Mouse (Mus musculus): ENCODE data around the gene Tead2. TPM values are rescaled to one million over a fixed set of nuclear protein-coding genes. Genes with fewer than 3 reads are reported as not detected.

Tead2 gene
- polyA plus RNA-seq, 1 experiment from 2014 or later, result 5.1 TPM

GRCm38 (mm10) chr7:45257063-45257840 lies 41.7 kb downstream of the Tead2 start:
- DNase-seq (ENCODE audit: low spot score), result no peak

GRCm38 (mm10) chr7:45259281-45259680 lies 43.7 kb downstream of the Tead2 start:
- DNase-seq (ENCODE audit: low spot score), result no peak

DNA sequence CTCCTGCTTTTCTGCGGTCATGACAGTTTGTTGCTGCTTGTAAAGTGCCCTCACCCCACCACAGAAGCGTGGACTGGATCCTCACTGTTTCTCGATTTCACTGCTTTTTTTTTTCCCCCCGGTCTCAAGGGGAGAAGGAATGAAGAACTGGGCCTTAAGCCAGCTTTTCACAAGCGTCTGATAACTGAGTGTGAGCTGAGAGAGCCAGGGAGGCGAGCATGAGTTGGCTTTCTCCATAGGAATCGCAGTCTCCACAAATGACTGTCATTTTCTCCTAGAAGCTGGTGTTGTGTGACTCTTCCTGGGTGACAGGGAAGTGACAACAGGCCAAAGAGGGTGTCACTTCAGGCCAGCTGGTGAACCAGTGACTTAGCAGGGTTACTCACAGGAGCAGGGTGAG lies 46.7 kb downstream of the Tead2 start:
- DNase-seq (ENCODE audit: low spot score), result no peak

- DNase-seq (ENCODE audit: low spot score), result no peak
Observed at GRCm38 (mm10) chr7:45263006-45263607, 47.6 kb downstream of the Tead2 start.

- no peak for DNase-seq (ENCODE audit: low spot score)
Observed at GRCm38 (mm10) chr7:45264348-45264747, 48.8 kb downstream of the Tead2 start.

DNA sequence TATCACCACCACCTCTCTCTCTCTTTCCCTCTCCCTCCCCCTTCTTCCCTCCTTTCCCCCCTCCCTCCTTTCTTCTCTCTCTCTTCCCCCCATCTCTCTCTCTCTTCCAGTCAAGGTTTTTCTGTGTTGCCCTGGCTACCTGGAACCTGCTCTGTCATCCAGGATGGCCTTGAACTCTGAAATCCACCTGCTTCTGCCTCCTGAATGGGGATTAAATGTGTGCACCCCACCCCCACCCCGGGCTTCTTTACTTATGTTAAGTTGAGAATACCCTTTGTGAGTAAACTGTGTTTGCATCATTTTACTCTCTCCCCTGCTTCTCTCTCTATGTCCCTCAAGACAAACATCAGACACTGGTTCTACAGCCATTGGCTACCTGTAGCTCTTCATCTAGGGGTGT lies 50.0 kb downstream of the Tead2 start:
- DNase-seq (ENCODE audit: low spot score), result no peak

DNA sequence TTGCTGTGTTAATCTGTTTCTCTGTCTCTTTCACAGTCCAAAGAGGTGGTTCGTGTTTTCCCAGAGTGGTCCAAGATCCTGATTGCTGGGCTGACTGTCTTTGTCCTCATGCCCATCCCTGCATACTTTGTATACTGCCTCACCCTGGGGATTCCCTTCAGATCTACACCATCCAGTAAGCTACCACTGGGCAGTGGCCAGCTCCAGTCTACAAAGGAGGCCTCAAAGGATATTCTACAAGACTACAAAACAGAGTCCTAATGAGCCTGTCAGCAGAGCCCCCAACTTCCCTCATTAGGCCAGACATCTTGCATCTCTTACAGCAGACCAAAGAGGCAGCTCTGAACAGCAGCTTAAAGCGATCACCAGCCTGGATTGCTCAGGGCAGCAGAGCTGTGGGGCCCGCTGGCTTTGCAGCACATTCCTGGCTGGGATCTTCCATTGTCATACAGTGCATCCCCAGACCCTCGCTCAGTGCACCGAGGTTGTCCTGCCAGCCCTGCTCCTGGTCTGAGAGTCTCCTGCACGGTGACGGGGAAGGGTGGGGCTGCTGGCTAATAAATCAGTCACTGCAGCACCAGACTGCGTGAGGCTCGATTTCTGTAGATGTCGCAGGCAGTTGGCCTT lies 57.3 kb downstream of the Tead2 start:
- DNase-seq (ENCODE audit: low spot score), result no peak

- DNase-seq (ENCODE audit: low spot score), result no peak
Observed at GRCm38 (mm10) chr7:45273672-45274071, 58.1 kb downstream of the Tead2 start.

DNA sequence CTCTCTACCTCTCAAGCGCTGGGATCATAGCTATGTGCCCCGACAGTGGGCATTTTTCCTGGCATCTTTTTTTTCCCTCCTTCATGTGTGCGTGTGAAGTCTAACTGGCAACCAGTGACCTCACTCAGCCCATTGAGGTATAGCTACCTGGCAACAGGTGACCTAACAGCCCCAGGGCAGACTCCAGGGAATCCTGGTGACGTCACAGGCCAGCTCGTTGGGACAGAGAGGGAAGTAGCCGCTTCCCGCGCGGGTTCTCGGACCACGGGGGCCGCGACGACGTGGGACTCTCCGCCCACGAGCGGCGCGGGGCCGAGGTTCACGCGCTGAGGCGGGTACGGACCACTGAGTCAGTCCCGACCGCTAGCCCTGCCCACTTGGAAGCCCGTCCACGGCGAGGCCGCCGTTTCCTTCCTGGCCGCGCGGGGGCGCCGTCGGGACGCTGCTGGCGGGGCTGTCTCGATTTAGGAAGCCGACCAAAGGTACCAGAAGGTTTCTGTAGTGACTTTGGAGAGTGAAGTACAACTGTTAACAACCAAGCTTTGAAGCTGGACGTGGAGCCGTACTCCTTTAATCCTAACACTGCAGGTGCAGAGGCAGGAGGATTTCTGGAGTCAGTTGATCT lies 61.7 kb downstream of the Tead2 start, which contains the start of gene Slc6a21:
TSS of gene Slc6a21 (plus strand) at position 378 of the 625 bp plus-strand sequence.
- peak; percentile 60 for DNase-seq (ENCODE audit: low spot score)

Small RNA genes within 50 kb of the gene (microRNA-seq; reads per million reads assigned to microRNA genes)
- not detected for gene Mir7055 (ENCODE audit: borderline number of aligned reads)

Other genes starting within 250 kb of the Tead2 start
- gene Cpt1c, start 240.9 kb upstream of the Tead2 start, polyA plus RNA-seq (2015; fragmentation: Nextera tagmentation; extraction: Ambion mirVana), result 1.2 and 2.0 TPM in 2 replicates
- gene Prmt1, start 229.2 kb upstream of the Tead2 start, polyA plus RNA-seq (2015; fragmentation: Nextera tagmentation; extraction: Ambion mirVana), result 364 and 365 TPM in 2 replicates
- gene Irf3, start 218.1 kb upstream of the Tead2 start, polyA plus RNA-seq (2015; fragmentation: Nextera tagmentation; extraction: Ambion mirVana), result 138 and 145 TPM in 2 replicates
- gene Bcl2l12, start 217.0 kb upstream of the Tead2 start, polyA plus RNA-seq (2015; fragmentation: Nextera tagmentation; extraction: Ambion mirVana), result 66.6 and 68.8 TPM in 2 replicates
- 19.6 and 20.1 TPM in 2 replicates for gene Scaf1, start 199.4 kb upstream of the Tead2 start, polyA plus RNA-seq (2015; fragmentation: Nextera tagmentation; extraction: Ambion mirVana)
- gene Rras, start 197.8 kb upstream of the Tead2 start, polyA plus RNA-seq (2015; fragmentation: Nextera tagmentation; extraction: Ambion mirVana), result 35.8 and 37.0 TPM in 2 replicates
- 7.6 and 9.0 TPM in 2 replicates for gene Prr12, start 162.9 kb upstream of the Tead2 start, polyA plus RNA-seq (2015; fragmentation: Nextera tagmentation; extraction: Ambion mirVana)
- 84.4 and 86.3 TPM in 2 replicates for gene Nosip, start 153.3 kb upstream of the Tead2 start, polyA plus RNA-seq (2015; fragmentation: Nextera tagmentation; extraction: Ambion mirVana)
- gene Prrg2, start 153.1 kb upstream of the Tead2 start, polyA plus RNA-seq (2015; fragmentation: Nextera tagmentation; extraction: Ambion mirVana), result 9.9 and 10.0 TPM in 2 replicates
- 41.4 and 41.8 TPM in 2 replicates for gene Rcn3, start 123.5 kb upstream of the Tead2 start, polyA plus RNA-seq (2015; fragmentation: Nextera tagmentation; extraction: Ambion mirVana)
- 42.6 and 47.6 TPM in 2 replicates for gene Fcgrt, start 111.9 kb upstream of the Tead2 start, polyA plus RNA-seq (2015; fragmentation: Nextera tagmentation; extraction: Ambion mirVana)
- gene Rps11, start 91.3 kb upstream of the Tead2 start, polyA plus RNA-seq (2015; fragmentation: Nextera tagmentation; extraction: Ambion mirVana), result 2,260 and 2,287 TPM in 2 replicates
- gene Rpl13a, start 87.0 kb upstream of the Tead2 start, polyA plus RNA-seq (2015; fragmentation: Nextera tagmentation; extraction: Ambion mirVana), result 2,581 and 2,590 TPM in 2 replicates
- gene Gm45713, start 79.5 kb upstream of the Tead2 start, polyA plus RNA-seq (2015; fragmentation: Nextera tagmentation; extraction: Ambion mirVana), result 1.5 and 2.2 TPM in 2 replicates
- 21.5 and 24.5 TPM in 2 replicates for gene Flt3l, start 79.3 kb upstream of the Tead2 start, polyA plus RNA-seq (2015; fragmentation: Nextera tagmentation; extraction: Ambion mirVana)
- gene Pih1d1, start 61.5 kb upstream of the Tead2 start, polyA plus RNA-seq (2015; fragmentation: Nextera tagmentation; extraction: Ambion mirVana), result 88.2 and 93.1 TPM in 2 replicates
- 41.6 and 43.3 TPM in 2 replicates for gene Aldh16a1, start 61.2 kb upstream of the Tead2 start, polyA plus RNA-seq (2015; fragmentation: Nextera tagmentation; extraction: Ambion mirVana)
- gene Slc17a7, start 51.8 kb upstream of the Tead2 start, polyA plus RNA-seq (2015; fragmentation: Nextera tagmentation; extraction: Ambion mirVana), result 0.06 TPM in 1 of 2 replicates, not detected in the other
- not detected in 2 replicates for gene Gfy, start 36.2 kb upstream of the Tead2 start, polyA plus RNA-seq (2015; fragmentation: Nextera tagmentation; extraction: Ambion mirVana)
- not detected in 2 replicates for gene Pth2, start 34.8 kb upstream of the Tead2 start, polyA plus RNA-seq (2015; fragmentation: Nextera tagmentation; extraction: Ambion mirVana)
- 0.20 and 0.37 TPM in 2 replicates for gene Ccdc155, start 10.9 kb upstream of the Tead2 start, polyA plus RNA-seq (2015; fragmentation: Nextera tagmentation; extraction: Ambion mirVana)
- 5.1 and 7.6 TPM in 2 replicates for gene Dkkl1, start 3.6 kb upstream of the Tead2 start, polyA plus RNA-seq (2015; fragmentation: Nextera tagmentation; extraction: Ambion mirVana)
- gene Cd37, start 23.4 kb downstream of the Tead2 start, polyA plus RNA-seq (2015; fragmentation: Nextera tagmentation; extraction: Ambion mirVana), result 143 and 146 TPM in 2 replicates
- gene Slc6a16, start 25.3 kb downstream of the Tead2 start, polyA plus RNA-seq (2015; fragmentation: Nextera tagmentation; extraction: Ambion mirVana), result 0.17 TPM in 1 of 2 replicates, not detected in the other
- 0.08 TPM in 1 of 2 replicates, not detected in the other for gene Slc6a21, start 61.8 kb downstream of the Tead2 start, polyA plus RNA-seq (2015; fragmentation: Nextera tagmentation; extraction: Ambion mirVana)
- gene Trpm4, start 118.0 kb downstream of the Tead2 start, polyA plus RNA-seq (2015; fragmentation: Nextera tagmentation; extraction: Ambion mirVana), result 4.9 and 5.2 TPM in 2 replicates
- 0.08 and 0.09 TPM in 2 replicates for gene Hrc, start 119.5 kb downstream of the Tead2 start, polyA plus RNA-seq (2015; fragmentation: Nextera tagmentation; extraction: Ambion mirVana)
- 0.27 and 0.49 TPM in 2 replicates for gene Ppfia3, start 151.3 kb downstream of the Tead2 start, polyA plus RNA-seq (2015; fragmentation: Nextera tagmentation; extraction: Ambion mirVana)
- gene Lin7b, start 154.8 kb downstream of the Tead2 start, polyA plus RNA-seq (2015; fragmentation: Nextera tagmentation; extraction: Ambion mirVana), result 0.49 and 0.79 TPM in 2 replicates
- 198 and 222 TPM in 2 replicates for gene Snrnp70, start 180.0 kb downstream of the Tead2 start, polyA plus RNA-seq (2015; fragmentation: Nextera tagmentation; extraction: Ambion mirVana)
- 0.14 and 0.34 TPM in 2 replicates for gene Kcna7, start 189.9 kb downstream of the Tead2 start, polyA plus RNA-seq (2015; fragmentation: Nextera tagmentation; extraction: Ambion mirVana)
- gene Ntf5, start 197.9 kb downstream of the Tead2 start, polyA plus RNA-seq (2015; fragmentation: Nextera tagmentation; extraction: Ambion mirVana), result 3.9 and 4.2 TPM in 2 replicates
- gene Lhb, start 205.1 kb downstream of the Tead2 start, polyA plus RNA-seq (2015; fragmentation: Nextera tagmentation; extraction: Ambion mirVana), result not detected in 2 replicates
- gene Gys1, start 219.1 kb downstream of the Tead2 start, polyA plus RNA-seq (2015; fragmentation: Nextera tagmentation; extraction: Ambion mirVana), result 9.4 and 10.5 TPM in 2 replicates
- gene Ruvbl2, start 222.3 kb downstream of the Tead2 start, polyA plus RNA-seq (2015; fragmentation: Nextera tagmentation; extraction: Ambion mirVana), result 129 and 143 TPM in 2 replicates
- gene Ftl1, start 244.1 kb downstream of the Tead2 start, polyA plus RNA-seq (2015; fragmentation: Nextera tagmentation; extraction: Ambion mirVana), result 3,702 and 3,772 TPM in 2 replicates

All from thymus, postnatal 0 days (tissue).